Mouse (Mus musculus) kidney, adult 2 months (tissue): ENCODE data around the gene Slu7.

Source experiments
- CTCF ChIP-seq: fragments of 200-500 bp; conservative IDR thresholded peaks from 2 replicates; pipeline ENCODE4 v1.5.1; 2011; ENCODE audit warnings: low read depth, mild to moderate bottlenecking, control low read depth, low read length, moderate library complexity, mixed read lengths; ENCODE audit not compliant: insufficient read depth, insufficient read length
- POLR2A ChIP-seq: fragments of 200-500 bp; IDR thresholded peaks from one replicate; pipeline ENCODE4 v1.6.1; 2011; ENCODE audit warnings: low read depth, low read length, control low read depth

DNA sequence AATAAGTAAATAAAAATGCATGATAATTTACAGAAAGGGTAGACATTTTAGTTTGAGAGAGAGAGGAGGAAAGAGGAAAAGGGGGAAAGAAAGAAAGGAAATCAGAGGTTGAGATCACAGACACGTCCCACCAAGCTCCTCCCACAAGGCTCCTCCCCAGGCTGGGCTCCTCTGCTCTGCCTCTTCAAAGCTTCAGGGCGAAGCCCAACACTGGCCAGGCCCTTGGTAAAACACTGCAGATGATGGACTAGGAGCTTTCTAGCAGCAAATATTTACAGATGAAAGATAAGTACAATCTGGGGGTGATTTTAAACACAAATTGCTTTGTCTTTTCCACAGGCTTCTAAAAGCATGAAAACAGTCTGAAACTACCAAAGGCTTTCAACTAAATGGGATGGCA, 40.8 kb upstream of the Slu7 start:
- no peak for TF ChIP-seq CTCF
- no peak for TF ChIP-seq POLR2A
